Mouse (Mus musculus): ENCODE data around the gene Olfr1425.

GRCm38 (mm10) chr19:12115797-12116196 lies 38.3 kb upstream of the Olfr1425 start, which contains the start of gene Olfr1428:
- TF ChIP-seq CTCF (IDR thresholded peaks at IDR 0.05; ENCODE audit: low read depth) (no peak), EP300 (IDR thresholded peaks at IDR 0.05; ENCODE audit: low read depth) (no peak)
